In the genomic region with DNA sequence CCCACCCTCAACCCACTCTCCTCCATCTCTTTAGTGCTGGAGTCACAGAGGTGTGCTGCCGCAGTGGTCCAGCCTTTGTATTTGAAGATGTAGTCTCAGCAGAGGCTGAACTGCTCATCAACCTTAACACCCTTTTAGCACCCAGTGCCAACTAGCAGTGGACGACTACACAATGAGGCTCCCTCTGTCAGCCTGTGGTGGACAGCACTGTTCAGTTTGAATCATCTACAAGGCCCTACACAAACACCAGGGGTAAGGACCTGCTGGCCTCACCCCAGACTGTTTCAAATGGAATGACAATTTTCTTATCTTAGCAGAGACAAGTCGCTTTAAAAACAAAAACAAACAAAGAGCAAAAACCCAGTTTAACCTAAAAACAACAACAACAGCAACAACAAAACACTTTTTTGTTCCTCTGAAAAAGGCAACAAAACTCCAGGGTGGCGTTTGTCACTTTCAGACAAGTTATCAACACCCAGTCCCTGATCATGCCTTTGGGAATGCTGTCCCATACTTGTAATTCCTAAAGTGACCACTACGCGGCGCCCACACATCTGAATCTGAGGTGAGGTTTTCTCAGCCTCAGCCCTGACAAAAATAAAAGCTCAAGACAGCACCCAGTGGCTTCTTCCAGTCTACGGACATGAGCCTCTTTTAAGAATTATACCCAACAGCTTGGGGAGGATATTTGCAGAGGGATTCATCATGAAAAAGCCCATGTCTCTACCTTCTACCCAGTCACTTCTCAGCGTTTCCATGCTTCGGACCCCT, we compare ENCODE assay signal across 9 mouse cellular contexts.
DNase-seq lines count a peak whose midpoint lies in the region; ATAC-seq and TF ChIP-seq lines count a peak whose summit lies in the region.
"Had no signal": no experiment of that assay in that cellular context is flagged by ENCODE, and none has a peak within 500 bp of the region (broad histone marks: within the 10 kb centered on the region; RNA-seq: fewer than 3 reads in every experiment).

No protein-coding gene starts in this region.

- TF ChIP-seq CTCF in ES-Bruce4 (IDR thresholded peaks at IDR 0.05; ENCODE audit: low read depth, low read length), result peak; percentile 53
- peak; percentile 95 for TF ChIP-seq CTCF in lung, embryonic 14.5 days (IDR thresholded peaks at IDR 0.05; ENCODE audit: low read depth)

- no peak overlapping the region for H3K4me3 ChIP-seq in ES-Bruce4 (ENCODE audit: low read depth, low read length)
- no peak overlapping the region for H3K4me3 ChIP-seq in lung, embryonic 14.5 days (ENCODE audit: low read depth, low read length)
- H3K4me3 ChIP-seq: heart, embryonic 15.5 days had no signal

- TF ChIP-seq POLR2A in ES-Bruce4 (IDR thresholded peaks at IDR 0.05; ENCODE audit: insufficient read depth, low read length), result no peak

- H3K9me3 ChIP-seq in ES-Bruce4 (replicated peaks; ENCODE audit: control insufficient read depth, insufficient read depth, low read length, poor library complexity, severe bottlenecking), result no peaks in the 10 kb centered on the region
- H3K9me3 ChIP-seq in lung, embryonic 14.5 days (ENCODE audit: low read depth, low read length), result no peaks in the 10 kb centered on the region
- H3K9me3 ChIP-seq: heart, embryonic 15.5 days had no signal

- H3K27ac ChIP-seq in ES-Bruce4 (ENCODE audit: insufficient read depth, low read length), result no peak overlapping the region
- H3K27ac ChIP-seq in lung, embryonic 14.5 days (ENCODE audit: low read depth), result no peak overlapping the region
- H3K27ac ChIP-seq: heart, embryonic 15.5 days had no signal

- TF ChIP-seq EP300 in ES-Bruce4 (IDR thresholded peaks at IDR 0.05; ENCODE audit: insufficient read depth, low read depth, low read length), result no peak

- no peaks in the 10 kb centered on the region for H3K36me3 ChIP-seq in ES-Bruce4 (ENCODE audit: control insufficient read depth, insufficient read depth, low read length, poor library complexity, severe bottlenecking)
- H3K36me3 ChIP-seq in lung, embryonic 14.5 days (ENCODE audit: insufficient read depth), result no peaks in the 10 kb centered on the region
- H3K36me3 ChIP-seq: heart, embryonic 15.5 days had no signal

- no peaks in the 10 kb centered on the region for H3K27me3 ChIP-seq in ES-Bruce4 (ENCODE audit: control insufficient read depth, insufficient read depth, low read length, poor library complexity, severe bottlenecking)
- no peaks in the 10 kb centered on the region for H3K27me3 ChIP-seq in lung, embryonic 14.5 days (ENCODE audit: insufficient read depth, low read length)
- H3K27me3 ChIP-seq: heart, embryonic 15.5 days had no signal

- peak; percentile 62 for ATAC-seq in frontal cortex, adult (ENCODE audit: low TSS enrichment)
- peak; percentile 49; the same call in 1 of the 2 replicates for ATAC-seq in lung, embryonic 14.5 days (ENCODE audit: insufficient read depth)
- ATAC-seq in erythroblast, adult 5-6 weeks (replicated peaks; ENCODE audit: low FRiP score, poor library complexity, severe bottlenecking), result no peak

- 35% methylated on average over 10 of the region's 10 CpGs for WGBS in lung, embryonic 14.5 days

- H3K4me1 ChIP-seq in ES-Bruce4 (ENCODE audit: control insufficient read depth, insufficient read depth, low read length), result no peaks in the 10 kb centered on the region
- H3K4me1 ChIP-seq in lung, embryonic 14.5 days (ENCODE audit: insufficient read depth), result no peaks in the 10 kb centered on the region
- H3K4me1 ChIP-seq: heart, embryonic 15.5 days had no signal

- no peak overlapping the region for H3K9ac ChIP-seq in ES-Bruce4 (ENCODE audit: low read depth, poor library complexity, severe bottlenecking)
- no peak overlapping the region for H3K9ac ChIP-seq in lung, embryonic 14.5 days
- H3K9ac ChIP-seq: heart, embryonic 15.5 days had no signal

- no peak overlapping the region for H3K4me2 ChIP-seq in lung, embryonic 14.5 days
- H3K4me2 ChIP-seq: heart, embryonic 15.5 days had no signal

- peak; percentile 75 for DNase-seq in NIH3T3 (ENCODE audit: low read depth)
- DNase-seq in cerebellum, adult 9-11 months, result peak; percentile 56
- peak; percentile 80 for DNase-seq in kidney, postnatal 10 days
- DNase-seq in lung, embryonic 14.5 days, result peak; percentile 95
- peak; percentile 60 to 70 for DNase-seq in right cerebral cortex, adult 2 months (ENCODE audit: low spot score in 2 of 2)
